Mouse (Mus musculus): ENCODE measurements around the gene Ssr1.

DNA sequence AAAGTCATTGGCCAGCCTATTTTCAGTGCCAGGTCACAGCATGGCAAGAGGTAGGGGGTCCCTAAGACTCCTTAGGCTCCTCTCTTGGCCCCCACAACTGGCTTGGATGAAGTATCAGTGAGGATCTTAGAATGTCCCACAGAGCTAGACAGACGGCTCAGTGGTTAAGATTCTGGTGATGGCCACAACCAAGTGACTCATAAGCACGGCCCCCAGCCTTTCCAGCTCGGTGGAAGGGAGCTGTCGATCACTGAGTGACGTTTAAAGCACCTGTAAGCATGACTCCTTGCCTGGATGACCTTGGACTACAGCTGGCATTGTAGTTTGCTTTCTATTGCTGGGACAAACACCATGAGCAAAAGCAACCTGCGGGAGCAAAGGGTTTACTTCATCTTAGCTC, 41.0 kb downstream of the Ssr1 start:
- no peak for TF ChIP-seq POLR2A (IDR thresholded peaks at IDR 0.05; ENCODE audit: borderline replicate concordance, extremely low read depth, low read depth, low read length)
- no peak for TF ChIP-seq CTCF (IDR thresholded peaks at IDR 0.05; ENCODE audit: insufficient read depth, low read length)
